Mouse (Mus musculus): ENCODE results near the gene 1700125H20Rik. TPM values are rescaled to one million over a fixed set of nuclear protein-coding genes. Genes with fewer than 3 reads are reported as not detected.
"Not testable (repeated sequence)": the region's sequence is repeated elsewhere in the genome, so short reads cannot be mapped to it uniquely, and the experiment has no call there.

The 1700125H20Rik gene
- polyA plus RNA-seq, 1 experiment from 2014 or later, result 0.43 TPM

- Histone ChIP-seq H3K4me2 (no peak overlapping the region), H3K27me3 (no peaks in the 10 kb centered on the region), H3K9me3 (no peaks in the 10 kb centered on the region), H3K27ac (no peak overlapping the region), H3K9ac (replicated peaks) (no peak overlapping the region), H3K36me3 (no peaks in the 10 kb centered on the region), H3K4me1 (replicated peaks) (no peaks in the 10 kb centered on the region), H3K4me3 (replicated peaks) (no peak overlapping the region)
- ATAC-seq (ENCODE audit: insufficient number of reproducible peaks, insufficient read depth, low FRiP score, low TSS enrichment, low read depth), result no peak
- 56% methylated on average over 2 of the region's 2 CpGs for WGBS
Observed at GRCm38 (mm10) chr11:85157301-85157700, 12.9 kb upstream of the 1700125H20Rik start.

GRCm38 (mm10) chr11:85163014-85163413, 7.2 kb upstream of the 1700125H20Rik start:
- ATAC-seq (ENCODE audit: insufficient number of reproducible peaks, insufficient read depth, low FRiP score, low TSS enrichment, low read depth); H3K4me1 ChIP-seq (replicated peaks); H3K4me2 ChIP-seq; H3K9me3 ChIP-seq; H3K27me3 ChIP-seq; H3K9ac ChIP-seq (replicated peaks); H3K36me3 ChIP-seq; H3K27ac ChIP-seq; H3K4me3 ChIP-seq (replicated peaks): not testable (repeated sequence)
- 75% methylated on average over 1 of the region's 1 CpGs for WGBS

- H3K9me3 ChIP-seq, result no peaks in the 10 kb centered on the region
- H3K4me2 ChIP-seq, result no peak overlapping the region
- H3K4me1 ChIP-seq (replicated peaks), result no peaks in the 10 kb centered on the region
- ATAC-seq (ENCODE audit: insufficient number of reproducible peaks, insufficient read depth, low FRiP score, low TSS enrichment, low read depth), result no peak
- H3K27ac ChIP-seq, result no peak overlapping the region
- no peaks in the 10 kb centered on the region for H3K36me3 ChIP-seq
- no peaks in the 10 kb centered on the region for H3K27me3 ChIP-seq
- H3K4me3 ChIP-seq (replicated peaks), result no peak overlapping the region
- H3K9ac ChIP-seq (replicated peaks), result no peak overlapping the region
Observed at GRCm38 (mm10) chr11:85164371-85164770, 5.8 kb upstream of the 1700125H20Rik start.

- H3K4me2 ChIP-seq, result no peak overlapping the region
- no peaks in the 10 kb centered on the region for H3K36me3 ChIP-seq
- no peak overlapping the region for H3K4me3 ChIP-seq (replicated peaks)
- no peak for ATAC-seq (ENCODE audit: insufficient number of reproducible peaks, insufficient read depth, low FRiP score, low TSS enrichment, low read depth)
- no peak overlapping the region for H3K27ac ChIP-seq
- H3K27me3 ChIP-seq, result no peaks in the 10 kb centered on the region
- WGBS, result 78% methylated on average over 1 of the region's 1 CpGs
- no peak overlapping the region for H3K9ac ChIP-seq (replicated peaks)
- H3K9me3 ChIP-seq, result no peaks in the 10 kb centered on the region
- H3K4me1 ChIP-seq (replicated peaks), result 0 out of 2 replicates have a peak, but pooled peaks cover 9% of the 10 kb centered on the region
Observed at GRCm38 (mm10) chr11:85167503-85167902, 2.7 kb upstream of the 1700125H20Rik start.

- H3K36me3 ChIP-seq, result no peaks in the 10 kb centered on the region
- 30% methylated on average over 2 of the region's 2 CpGs for WGBS
- no peak overlapping the region for H3K4me3 ChIP-seq (replicated peaks)
- no peaks in the 10 kb centered on the region for H3K9me3 ChIP-seq
- H3K4me2 ChIP-seq, result peak overlapping the region; percentile 62; the same call in 1 of the 2 replicates
- ATAC-seq (ENCODE audit: insufficient number of reproducible peaks, insufficient read depth, low FRiP score, low TSS enrichment, low read depth), result no peak
- H3K4me1 ChIP-seq (replicated peaks), result 0 out of 2 replicates have a peak, but pooled peaks cover 9% of the 10 kb centered on the region
- H3K9ac ChIP-seq (replicated peaks), result peak overlapping the region; percentile 50; the same call in 1 of the 2 replicates
- H3K27me3 ChIP-seq, result no peaks in the 10 kb centered on the region
- H3K27ac ChIP-seq, result no peak overlapping the region
Observed at GRCm38 (mm10) chr11:85170833-85171232, 629 bp downstream of the 1700125H20Rik start.

- Histone ChIP-seq H3K9me3 (no peaks in the 10 kb centered on the region), H3K27me3 (no peaks in the 10 kb centered on the region), H3K4me2 (no peak overlapping the region), H3K4me3 (replicated peaks) (no peak overlapping the region), H3K27ac (no peak overlapping the region), H3K9ac (replicated peaks) (no peak overlapping the region), H3K4me1 (replicated peaks) (no peaks in the 10 kb centered on the region), H3K36me3 (no peaks in the 10 kb centered on the region)
- 86% methylated on average over 3 of the region's 3 CpGs for whole genome bisulfite sequencing
- ATAC-seq (ENCODE audit: insufficient number of reproducible peaks, insufficient read depth, low FRiP score, low TSS enrichment, low read depth), result no peak
Observed at GRCm38 (mm10) chr11:85175941-85176340, 5.7 kb downstream of the 1700125H20Rik start.

- H3K9me3 ChIP-seq, result no peaks in the 10 kb centered on the region
- 78% methylated on average over 6 of the region's 6 CpGs for WGBS
- no peak overlapping the region for H3K4me2 ChIP-seq
- 0 out of 2 replicates have a peak, but pooled peaks cover 3% of the 10 kb centered on the region for H3K4me1 ChIP-seq (replicated peaks)
- H3K27me3 ChIP-seq, result no peaks in the 10 kb centered on the region
- no peak overlapping the region for H3K4me3 ChIP-seq (replicated peaks)
- ATAC-seq (ENCODE audit: insufficient number of reproducible peaks, insufficient read depth, low FRiP score, low TSS enrichment, low read depth), result no peak
- H3K36me3 ChIP-seq, result no peaks in the 10 kb centered on the region
- no peak overlapping the region for H3K27ac ChIP-seq
- no peak overlapping the region for H3K9ac ChIP-seq (replicated peaks)
Observed at GRCm38 (mm10) chr11:85177761-85178160, 7.6 kb downstream of the 1700125H20Rik start.

- Histone ChIP-seq H3K9ac (replicated peaks) (no peak overlapping the region), H3K4me2 (no peak overlapping the region), H3K9me3 (no peaks in the 10 kb centered on the region), H3K4me3 (replicated peaks) (no peak overlapping the region), H3K4me1 (replicated peaks) (0 out of 2 replicates have a peak, but pooled peaks cover 3% of the 10 kb centered on the region), H3K27ac (no peak overlapping the region), H3K36me3 (no peaks in the 10 kb centered on the region), H3K27me3 (no peaks in the 10 kb centered on the region)
- no peak for ATAC-seq (ENCODE audit: insufficient number of reproducible peaks, insufficient read depth, low FRiP score, low TSS enrichment, low read depth)
- 78% methylated on average over 4 of the region's 4 CpGs for WGBS
Observed at GRCm38 (mm10) chr11:85178413-85178812, 8.2 kb downstream of the 1700125H20Rik start.

GRCm38 (mm10) chr11:85182617-85183283, 12.5 kb downstream of the 1700125H20Rik start:
- Histone ChIP-seq H3K27ac (peak overlapping the region; percentile 66), H3K4me1 (replicated peaks) (0 out of 2 replicates have a peak, but pooled peaks cover 3% of the 10 kb centered on the region), H3K9ac (replicated peaks) (peak overlapping the region; percentile 59), H3K9me3 (no peaks in the 10 kb centered on the region), H3K4me3 (replicated peaks) (peak overlapping the region; percentile 37), H3K36me3 (no peaks in the 10 kb centered on the region), H3K27me3 (no peaks in the 10 kb centered on the region), H3K4me2 (peak overlapping the region; percentile 62)
- ATAC-seq (ENCODE audit: insufficient number of reproducible peaks, insufficient read depth, low FRiP score, low TSS enrichment, low read depth), result peak; percentile 86
- WGBS, result 6% methylated on average over 20 of the region's 20 CpGs

- Histone ChIP-seq H3K4me3 (replicated peaks) (peak overlapping the region; percentile 37), H3K9ac (replicated peaks) (peak overlapping the region; percentile 59), H3K27me3 (no peaks in the 10 kb centered on the region), H3K4me1 (replicated peaks) (0 out of 2 replicates have a peak, but pooled peaks cover 3% of the 10 kb centered on the region), H3K27ac (peak overlapping the region; percentile 66; the same call in 1 of the 2 replicates), H3K4me2 (peak overlapping the region; percentile 62), H3K9me3 (no peaks in the 10 kb centered on the region), H3K36me3 (peaks cover 2% of the 10 kb centered on the region)
- no peak; the same call in 1 of the 2 replicates for ATAC-seq (ENCODE audit: insufficient number of reproducible peaks, insufficient read depth, low FRiP score, low TSS enrichment, low read depth)
- 30% methylated on average over 13 of the region's 13 CpGs for WGBS
Observed at GRCm38 (mm10) chr11:85183284-85183779, 13.1 kb downstream of the 1700125H20Rik start.

GRCm38 (mm10) chr11:85184082-85184481, 13.9 kb downstream of the 1700125H20Rik start:
- no peak for ATAC-seq (ENCODE audit: insufficient number of reproducible peaks, insufficient read depth, low FRiP score, low TSS enrichment, low read depth)
- no peak overlapping the region for H3K4me3 ChIP-seq (replicated peaks)

More at GRCm38 (mm10) chr11:85184082-85184481, 13.9 kb downstream of the 1700125H20Rik start:
- Histone ChIP-seq H3K4me2 (no peak overlapping the region), H3K9me3 (no peaks in the 10 kb centered on the region), H3K4me1 (replicated peaks) (0 out of 2 replicates have a peak, but pooled peaks cover 3% of the 10 kb centered on the region), H3K27me3 (no peaks in the 10 kb centered on the region), H3K9ac (replicated peaks) (no peak overlapping the region), H3K36me3 (peaks cover 10% of the 10 kb centered on the region), H3K27ac (no peak overlapping the region)
- WGBS, result 72% methylated on average over 5 of the region's 5 CpGs
